Mouse (Mus musculus): ENCODE measurements around the gene Bcl2.

Gene Bcl2

GRCm38 (mm10) chr1:106616955-106617354, 97.1 kb downstream of the Bcl2 start:
- DNase-seq: no peak

GRCm38 (mm10) chr1:106613371-106613770, 100.7 kb downstream of the Bcl2 start:
- DNase-seq: peak in 1 of 2 experiments; percentile 27

- DNase-seq: no peak
Measured at GRCm38 (mm10) chr1:106612166-106613031, 101.7 kb downstream of the Bcl2 start.

GRCm38 (mm10) chr1:106611246-106611645, 102.8 kb downstream of the Bcl2 start:
- DNase-seq: no peak

GRCm38 (mm10) chr1:106608098-106608778, 105.8 kb downstream of the Bcl2 start:
- no peak for DNase-seq

GRCm38 (mm10) chr1:106606951-106607350, 107.1 kb downstream of the Bcl2 start:
- DNase-seq: no peak

GRCm38 (mm10) chr1:106603406-106603805, 110.7 kb downstream of the Bcl2 start:
- DNase-seq: no peak

- no peak for DNase-seq
Measured at GRCm38 (mm10) chr1:106602941-106603340, 111.1 kb downstream of the Bcl2 start.

GRCm38 (mm10) chr1:106602536-106602935, 111.5 kb downstream of the Bcl2 start:
- no peak for DNase-seq

DNA sequence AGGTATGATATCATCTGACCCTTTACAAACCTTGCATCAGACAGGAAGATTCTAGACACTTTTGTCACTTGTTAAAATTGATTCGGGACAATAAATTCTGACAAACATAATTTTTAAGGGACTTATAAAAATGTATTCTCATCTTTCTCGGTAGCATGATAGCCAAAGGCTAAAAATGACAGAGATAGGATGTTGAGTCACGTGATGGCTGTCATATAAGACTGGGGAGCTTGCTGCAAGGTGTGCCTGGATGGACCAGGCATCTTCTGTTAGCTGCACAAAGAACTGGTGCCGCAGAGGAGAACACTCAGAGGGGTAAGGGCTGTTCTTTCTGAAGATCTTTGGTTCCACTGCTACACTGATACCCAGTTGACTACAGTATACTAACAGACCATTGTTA, 112.8 kb downstream of the Bcl2 start:
- DNase-seq: no peak

GRCm38 (mm10) chr1:106600841-106601240, 113.2 kb downstream of the Bcl2 start:
- DNase-seq: peak; percentile 14 to 15

GRCm38 (mm10) chr1:106598292-106598583, 115.8 kb downstream of the Bcl2 start:
- DNase-seq: no peak

GRCm38 (mm10) chr1:106597575-106598291, 116.3 kb downstream of the Bcl2 start:
- DNase-seq: no peak

- no peak for DNase-seq
Measured at GRCm38 (mm10) chr1:106596380-106596779, 117.7 kb downstream of the Bcl2 start.

GRCm38 (mm10) chr1:106595286-106595885, 118.7 kb downstream of the Bcl2 start:
- DNase-seq: no peak

- no peak for DNase-seq
Measured at GRCm38 (mm10) chr1:106591180-106591774, 122.8 kb downstream of the Bcl2 start.

GRCm38 (mm10) chr1:106589141-106589540, 124.9 kb downstream of the Bcl2 start:
- no peak for DNase-seq

- no peak for DNase-seq
Measured at GRCm38 (mm10) chr1:106587866-106588470, 126.1 kb downstream of the Bcl2 start.

GRCm38 (mm10) chr1:106586761-106587160, 127.3 kb downstream of the Bcl2 start:
- no peak for DNase-seq

DNA sequence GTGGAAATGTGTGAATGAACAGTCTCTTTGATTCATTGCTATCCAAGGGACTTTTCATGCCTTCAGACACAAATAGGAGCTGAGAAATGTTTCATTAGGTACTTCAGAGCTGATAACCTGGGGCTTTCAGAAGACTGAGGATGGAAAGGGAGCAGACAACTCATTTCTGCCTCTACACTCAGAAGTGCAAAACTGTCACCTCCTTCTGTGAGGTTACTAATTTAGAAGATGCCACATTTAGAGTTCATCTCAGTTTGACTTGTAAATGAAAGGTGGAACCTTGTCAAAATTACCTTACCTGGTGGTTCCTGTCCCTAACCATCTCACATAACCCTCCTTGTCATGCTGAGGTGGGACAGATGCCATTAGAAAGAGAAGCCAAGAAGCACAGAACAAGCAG, 128.7 kb downstream of the Bcl2 start:
- no peak for DNase-seq

GRCm38 (mm10) chr1:106584824-106585223, 129.2 kb downstream of the Bcl2 start:
- DNase-seq: no peak

DNA sequence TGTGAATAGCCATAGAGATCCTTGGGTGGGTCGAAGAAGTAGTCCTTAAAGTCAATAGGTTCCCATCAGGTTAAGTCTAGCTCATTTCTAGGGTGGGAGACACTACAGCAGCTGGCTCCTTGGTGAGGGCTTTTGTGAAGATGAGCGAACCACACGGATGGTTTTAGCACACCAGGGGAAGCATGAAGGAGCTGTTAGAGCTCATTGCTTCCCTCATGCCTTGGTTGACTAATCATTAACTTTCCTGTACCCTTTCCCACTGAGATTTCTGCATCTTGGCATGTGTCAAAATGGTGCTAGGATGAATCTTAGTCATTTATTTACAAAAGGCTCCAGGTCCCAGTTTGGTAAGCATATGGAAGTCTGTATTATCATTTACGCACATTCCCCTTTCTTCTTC, 129.8 kb downstream of the Bcl2 start:
- no peak for DNase-seq
